Mouse (Mus musculus) liver, embryonic 11.5 days (tissue): ENCODE results near the gene Slc22a21. TPM values are rescaled to one million over a fixed set of nuclear protein-coding genes. Genes with fewer than 3 reads are reported as not detected.
A peak's percentile ranks its signal among the peaks of the same experiment; 100 is the strongest.
"Not testable (repeated sequence)": the region's sequence is repeated elsewhere in the genome, so short reads cannot be mapped to it uniquely, and the experiment has no call there.

ENCODE experiments used
- ATAC-seq: fragments of 200-750 bp; cut with Nextera tagmentation; replicated peaks from 2 replicates; pipeline ENCODE4 v1.8.0; 2017; ENCODE audit warnings: moderate number of reproducible peaks, mild to moderate bottlenecking, moderate TSS enrichment, moderate library complexity; ENCODE audit not compliant: low FRiP score
- DNase-seq: peaks from one replicate; pipeline ENCODE4 v3.0.0-alpha.2; 2017; ENCODE audit warnings: low spot score
- H3K27ac ChIP-seq: fragments of 300-500 bp; sonication (generic); 2 replicates; pipeline ENCODE4 v1.5.1; 2014; ENCODE audit warnings: mild to moderate bottlenecking, low read depth, low read length, control low read depth
- H3K27me3 ChIP-seq: fragments of 300-500 bp; sonication (generic); replicated peaks from 2 replicates; pipeline ENCODE4 v1.6.1; 2014; ENCODE audit warnings: low read length, mixed read lengths; ENCODE audit not compliant: control insufficient read depth, insufficient read depth
- H3K36me3 ChIP-seq: fragments of 300-500 bp; sonication (generic); 2 replicates; pipeline ENCODE4 v1.6.1; 2014; ENCODE audit warnings: mild to moderate bottlenecking, low read length, moderate library complexity, mixed read lengths; ENCODE audit not compliant: control insufficient read depth, insufficient read depth
- H3K4me1 ChIP-seq: fragments of 300-500 bp; sonication (generic); replicated peaks from 2 replicates; pipeline ENCODE4 v1.6.1; 2014; ENCODE audit warnings: low read length, mixed read lengths; ENCODE audit not compliant: control insufficient read depth, insufficient read depth
- H3K4me2 ChIP-seq: fragments of 300-500 bp; sonication (generic); 2 replicates; pipeline ENCODE4 v1.6.1; 2014; ENCODE audit warnings: mild to moderate bottlenecking, control low read depth, moderate library complexity
- H3K4me3 ChIP-seq: fragments of 300-500 bp; sonication (generic); 2 replicates; pipeline ENCODE4 v1.5.1; 2014; ENCODE audit warnings: low read depth, low read length, control low read depth
- H3K9ac ChIP-seq: fragments of 300-500 bp; sonication (generic); 2 replicates; pipeline ENCODE4 v1.6.1; 2014; ENCODE audit warnings: low read depth, low read length, control low read depth
- H3K9me3 ChIP-seq: fragments of 300-500 bp; sonication (generic); 2 replicates; pipeline ENCODE4 v1.6.1; 2016; ENCODE audit warnings: low read length, inconsistent platforms, mixed read lengths; ENCODE audit not compliant: control insufficient read depth
- WGBS: fragments of 180-500 bp; shearing (Covaris S2); extraction: QIAGEN DNeasy Blood & Tissue Kit; methylation state at CpG from one replicate; pipeline ENCODE4 v1.1.7; 2014; 5-methylcytosine and 5-hydroxymethylcytosine counted together
- polyA plus RNA-seq: library from polyadenylated mRNA; unstranded; fragments of >200 nt; fragmentation: Nextera tagmentation; extraction: Ambion mirVana; gene quantifications from 2 replicates; pipeline ENCODE4 v1.2.1, GENCODE M21; 2014

Gene Slc22a21
- polyA plus RNA-seq, 1 experiment from 2014 or later = 2.1 TPM

DNA sequence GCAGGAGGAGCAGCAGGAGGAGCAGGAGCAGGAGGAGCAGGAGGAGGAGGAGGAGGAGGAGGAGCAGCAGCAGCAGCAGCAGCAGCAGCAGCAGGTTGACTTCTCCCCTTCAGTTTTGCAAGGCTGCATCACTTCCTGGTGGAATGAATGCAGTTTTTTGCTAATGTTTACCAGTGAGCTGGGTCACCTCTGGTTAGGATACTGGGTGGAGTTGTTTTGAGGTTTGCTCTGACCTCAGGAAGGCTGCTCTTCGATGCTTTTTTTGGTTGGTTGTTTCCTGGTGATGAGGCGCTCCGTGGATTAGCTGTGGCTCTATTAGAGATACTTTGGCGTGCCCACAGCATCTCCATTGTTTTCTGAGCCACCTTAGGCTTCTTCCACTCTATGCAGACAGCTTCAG lies 37.5 kb upstream of the Slc22a21 start:
- 69% methylated on average over 4 of the region's 4 CpGs for WGBS
- DNase-seq = no peak
- no peaks in the 10 kb centered on the region for H3K36me3 ChIP-seq
- H3K27ac ChIP-seq = no peak overlapping the region
- H3K4me2 ChIP-seq = no peak overlapping the region
- no peaks in the 10 kb centered on the region for H3K27me3 ChIP-seq
- no peak for ATAC-seq
- no peaks in the 10 kb centered on the region for H3K9me3 ChIP-seq
- H3K9ac ChIP-seq = no peak overlapping the region
- H3K4me1 ChIP-seq = peaks cover 3% of the 10 kb centered on the region; the same call in 1 of the 2 replicates
- no peak overlapping the region for H3K4me3 ChIP-seq

DNA sequence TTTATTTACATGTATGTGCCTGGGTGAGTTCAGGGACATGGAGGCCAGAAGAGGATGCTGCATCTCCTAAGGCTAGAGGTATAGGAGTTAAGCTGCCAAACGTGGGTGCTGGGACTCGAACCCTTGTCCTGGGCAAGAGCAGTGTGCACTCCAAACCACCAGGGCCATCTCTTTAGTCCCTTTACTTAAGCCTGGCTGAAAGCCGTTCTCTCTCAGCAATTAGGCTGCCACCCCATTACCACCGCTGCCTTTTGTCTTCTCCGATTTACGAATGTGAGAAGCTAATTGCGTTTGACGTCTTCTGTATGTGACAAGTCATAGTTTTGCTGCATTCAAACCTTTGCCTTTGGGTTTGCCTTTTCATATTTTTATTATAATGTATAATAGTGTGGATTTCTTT lies 35.9 kb upstream of the Slc22a21 start:
- Histone ChIP-seq H3K9me3 (no peaks in the 10 kb centered on the region), H3K36me3 (no peaks in the 10 kb centered on the region), H3K9ac (no peak overlapping the region), H3K27ac (no peak overlapping the region), H3K27me3 (no peaks in the 10 kb centered on the region), H3K4me3 (no peak overlapping the region), H3K4me2 (no peak overlapping the region), H3K4me1 (no peaks in the 10 kb centered on the region)
- WGBS = 80% methylated on average over 8 of the region's 8 CpGs
- no peak for ATAC-seq
- no peak for DNase-seq

DNA sequence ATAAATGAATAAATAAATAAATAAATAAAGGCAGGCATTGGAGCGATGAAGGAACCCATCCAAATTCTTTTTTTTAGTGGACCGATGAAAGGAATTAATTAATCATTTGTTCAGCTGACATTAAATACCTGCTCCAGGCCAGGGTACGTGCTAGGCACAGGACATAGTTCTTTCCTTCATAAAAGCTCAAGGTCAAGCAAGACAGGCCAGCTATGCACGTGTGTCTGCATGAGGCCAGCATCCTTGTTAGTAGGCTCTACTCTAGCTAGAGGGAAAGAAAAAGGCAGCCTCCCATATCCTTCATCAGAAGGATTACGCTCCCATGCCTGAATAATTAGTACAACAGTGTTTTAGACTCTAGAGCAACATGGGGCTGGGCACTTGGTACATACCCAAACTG lies 32.8 kb upstream of the Slc22a21 start:
- ATAC-seq = no peak

DNA sequence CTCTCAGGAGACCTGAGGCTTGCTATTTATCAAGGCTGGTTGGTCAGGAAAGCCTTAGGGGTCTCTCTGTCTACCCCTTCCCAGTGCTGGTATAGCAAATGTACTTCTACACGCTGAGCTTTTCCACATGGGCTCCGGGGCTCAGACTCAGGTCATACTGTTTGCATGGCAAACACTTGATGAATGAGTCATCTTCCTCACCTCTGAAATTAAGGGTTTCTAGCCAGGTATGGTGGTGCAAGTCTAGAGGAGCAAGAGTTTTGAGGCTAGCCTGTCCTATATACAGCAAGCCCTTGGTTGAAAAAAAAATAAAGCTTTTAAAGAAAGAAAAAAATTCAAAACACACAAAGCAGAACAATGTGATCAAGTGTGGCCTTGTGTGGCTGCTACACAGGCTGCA lies 31.1 kb upstream of the Slc22a21 start:
- DNase-seq (no peak), ATAC-seq (no peak)
- H3K4me2 ChIP-seq = no peak overlapping the region
- no peak overlapping the region for H3K9ac ChIP-seq
- H3K4me1 ChIP-seq = peaks cover 11% of the 10 kb centered on the region
- H3K27ac ChIP-seq = no peak overlapping the region
- no peaks in the 10 kb centered on the region for H3K36me3 ChIP-seq
- WGBS = 93% methylated on average over 2 of the region's 2 CpGs
- no peak overlapping the region for H3K4me3 ChIP-seq
- no peaks in the 10 kb centered on the region for H3K27me3 ChIP-seq
- H3K9me3 ChIP-seq = no peaks in the 10 kb centered on the region

More for the DNA sequence above, 32.8 kb upstream of the Slc22a21 start:
- no peaks in the 10 kb centered on the region for H3K9me3 ChIP-seq
- WGBS = 82% methylated on average over 5 of the region's 5 CpGs
- H3K27ac ChIP-seq = no peak overlapping the region
- no peaks in the 10 kb centered on the region for H3K4me1 ChIP-seq
- H3K4me2 ChIP-seq = no peak overlapping the region
- H3K36me3 ChIP-seq = no peaks in the 10 kb centered on the region
- no peak overlapping the region for H3K9ac ChIP-seq
- no peaks in the 10 kb centered on the region for H3K27me3 ChIP-seq
- no peak for DNase-seq
- H3K4me3 ChIP-seq = no peak overlapping the region

DNA sequence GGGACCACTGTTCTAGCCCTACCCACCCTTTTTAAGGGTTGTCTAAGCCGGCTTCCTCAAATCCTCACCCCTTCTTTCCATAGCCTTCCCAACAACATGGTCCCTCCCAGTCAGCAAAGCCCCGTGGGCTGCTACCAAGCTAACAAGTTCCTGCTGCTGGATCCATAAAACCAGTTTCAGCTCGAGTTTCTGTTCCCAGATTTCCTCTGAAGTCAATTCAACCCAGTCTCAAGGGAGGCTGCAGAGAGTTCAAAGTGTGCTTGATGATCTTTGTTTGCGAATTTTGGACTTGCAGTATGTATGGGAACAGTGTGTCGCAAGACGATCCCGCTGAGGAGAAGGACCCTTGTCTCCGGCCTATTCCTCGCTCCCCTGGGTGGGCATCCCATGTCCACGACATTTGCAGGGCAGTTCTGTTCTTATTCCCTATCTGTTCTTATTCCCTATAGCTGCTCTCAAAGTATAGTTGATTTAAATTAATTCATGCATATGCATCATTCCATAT lies 28.3 kb upstream of the Slc22a21 start:
- H3K9ac ChIP-seq = no peak overlapping the region
- no peaks in the 10 kb centered on the region for H3K9me3 ChIP-seq
- peaks cover 33% of the 10 kb centered on the region for H3K4me1 ChIP-seq
- no peak overlapping the region for H3K4me3 ChIP-seq
- H3K27me3 ChIP-seq = no peaks in the 10 kb centered on the region
- no peak overlapping the region for H3K27ac ChIP-seq
- 79% methylated on average over 10 of the region's 10 CpGs for WGBS
- no peaks in the 10 kb centered on the region for H3K36me3 ChIP-seq
- H3K4me2 ChIP-seq = no peak overlapping the region
- DNase-seq = no peak
- ATAC-seq = no peak

DNA sequence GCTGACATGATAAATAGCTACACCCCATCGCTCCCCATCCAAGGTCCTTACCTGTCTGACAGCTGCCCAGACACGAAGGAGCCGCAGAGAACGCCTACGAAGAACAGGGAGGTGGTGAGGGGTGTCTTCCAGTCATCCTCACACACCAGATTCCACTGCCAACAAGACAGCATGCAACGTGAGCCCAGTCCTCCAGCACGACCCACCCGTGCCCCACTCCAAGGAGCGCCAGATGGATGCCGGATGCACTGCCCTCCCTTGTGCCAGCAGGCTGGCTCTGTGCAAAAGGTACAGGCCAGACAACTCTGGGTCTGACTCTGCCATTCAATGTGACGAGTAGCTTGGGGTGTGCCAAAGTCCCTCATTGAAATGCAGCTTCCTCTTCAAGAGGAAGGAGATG lies 27.6 kb upstream of the Slc22a21 start:
- Histone ChIP-seq H3K4me1 (peaks cover 37% of the 10 kb centered on the region), H3K4me3 (no peak overlapping the region), H3K9me3 (no peaks in the 10 kb centered on the region), H3K27ac (no peak overlapping the region; the same call in 1 of the 2 replicates), H3K9ac (no peak overlapping the region), H3K27me3 (no peaks in the 10 kb centered on the region), H3K36me3 (no peaks in the 10 kb centered on the region), H3K4me2 (no peak overlapping the region)
- WGBS = 90% methylated on average over 11 of the region's 11 CpGs
- ATAC-seq (no peak), DNase-seq (no peak)

DNA sequence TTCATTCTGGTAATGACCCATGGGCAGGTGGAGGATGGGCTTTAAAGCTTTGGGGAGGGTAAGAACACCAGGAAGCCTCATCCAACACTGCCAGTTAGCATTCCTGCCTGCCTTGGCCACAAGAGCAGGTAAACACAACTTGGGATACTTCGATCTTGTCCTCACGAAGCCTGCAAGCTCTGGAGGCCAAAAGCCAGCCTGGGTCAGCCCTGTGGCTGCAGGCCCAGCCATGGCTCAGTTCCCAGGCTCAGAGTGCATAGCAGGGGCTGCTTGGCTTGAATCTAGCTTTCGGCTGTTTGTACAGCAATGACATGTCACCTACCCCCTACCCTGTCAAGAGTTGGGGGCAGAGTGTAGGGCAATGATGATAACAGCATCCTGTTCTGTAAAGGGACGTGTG lies 26.8 kb upstream of the Slc22a21 start:
- H3K4me2 ChIP-seq = peak overlapping the region; percentile 14
- no peak for DNase-seq
- H3K9ac ChIP-seq = peak overlapping the region; percentile 34

DNA sequence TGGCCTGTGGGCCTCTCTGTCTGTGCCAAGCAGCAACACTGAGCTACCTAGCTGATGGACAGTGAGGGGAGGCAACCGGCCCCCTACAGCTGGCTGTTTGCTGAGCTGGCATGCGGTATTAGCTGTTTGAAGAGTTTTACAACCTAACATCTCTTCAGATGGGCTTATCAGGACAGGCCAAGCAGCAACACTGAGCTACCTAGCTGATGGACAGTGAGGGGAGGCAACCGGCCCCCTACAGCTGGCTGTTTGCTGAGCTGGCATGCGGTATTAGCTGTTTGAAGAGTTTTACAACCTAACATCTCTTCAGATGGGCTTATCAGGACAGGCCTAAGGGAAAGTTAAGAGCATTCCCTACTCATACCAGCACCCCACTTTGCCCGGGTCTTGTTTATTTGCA lies 26.2 kb upstream of the Slc22a21 start:
- not testable (repeated sequence) for H3K36me3 ChIP-seq, H3K27me3 ChIP-seq, H3K9me3 ChIP-seq, DNase-seq, H3K4me3 ChIP-seq
- Histone ChIP-seq H3K27ac (peak overlapping the region; percentile 64; the same call in 1 of the 2 replicates), H3K4me2 (peak overlapping the region; percentile 14; the same call in 1 of the 2 replicates), H3K9ac (peak overlapping the region; percentile 34; the same call in 1 of the 2 replicates), H3K4me1 (peaks cover 40% of the 10 kb centered on the region)
- peak; percentile 76 for ATAC-seq
- WGBS = 25% methylated on average over 5 of the region's 5 CpGs

More for the DNA sequence above, 26.8 kb upstream of the Slc22a21 start:
- peaks cover 40% of the 10 kb centered on the region for H3K4me1 ChIP-seq
- H3K9me3 ChIP-seq = no peaks in the 10 kb centered on the region
- no peak overlapping the region for H3K4me3 ChIP-seq
- no peak for ATAC-seq
- peak overlapping the region; percentile 64 for H3K27ac ChIP-seq
- 74% methylated on average over 4 of the region's 4 CpGs for WGBS
- no peaks in the 10 kb centered on the region for H3K36me3 ChIP-seq
- H3K27me3 ChIP-seq = no peaks in the 10 kb centered on the region

DNA sequence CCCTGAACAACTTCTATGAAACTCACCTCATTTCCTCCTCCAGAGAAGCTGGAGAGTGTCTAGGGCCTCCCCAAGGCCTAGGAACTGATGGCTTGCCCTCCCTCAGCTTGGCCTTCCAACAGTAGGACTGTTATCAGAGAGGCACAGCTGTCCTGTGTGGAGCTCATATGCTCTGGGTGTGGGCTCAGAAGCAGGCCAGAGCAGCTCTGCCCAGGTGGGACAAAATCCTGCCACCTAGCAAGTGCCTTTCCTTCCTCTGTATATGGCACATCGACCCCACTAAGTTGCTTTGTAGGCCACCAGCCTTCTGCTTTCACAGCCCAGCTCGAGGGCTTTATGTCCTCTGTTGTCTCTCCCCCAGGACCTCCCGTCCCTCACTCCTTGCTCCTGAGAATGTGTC lies 24.6 kb upstream of the Slc22a21 start:
- no peaks in the 10 kb centered on the region for H3K36me3 ChIP-seq
- no peak overlapping the region for H3K4me3 ChIP-seq
- peaks cover 40% of the 10 kb centered on the region for H3K4me1 ChIP-seq
- H3K27ac ChIP-seq = peak overlapping the region; percentile 83
- peak overlapping the region; percentile 51 for H3K4me2 ChIP-seq
- no peaks in the 10 kb centered on the region for H3K27me3 ChIP-seq
- no peaks in the 10 kb centered on the region for H3K9me3 ChIP-seq
- peak; percentile 96 for ATAC-seq
- DNase-seq = no peak
- 67% methylated on average over 3 of the region's 3 CpGs for WGBS
- peak overlapping the region; percentile 31; the same call in 1 of the 2 replicates for H3K9ac ChIP-seq
